Mouse (Mus musculus) urinary bladder, adult 18-20 months (tissue): ENCODE results near the gene Gnat2.

ENCODE experiments used
- DNase-seq, 2 experiments: peaks; one replicate each; pipeline ENCODE4 v3.0.0; 2022; ENCODE audit warnings: low spot score in 2 of 2, mixed read lengths in 2 of 2

Gnat2 gene

DNA sequence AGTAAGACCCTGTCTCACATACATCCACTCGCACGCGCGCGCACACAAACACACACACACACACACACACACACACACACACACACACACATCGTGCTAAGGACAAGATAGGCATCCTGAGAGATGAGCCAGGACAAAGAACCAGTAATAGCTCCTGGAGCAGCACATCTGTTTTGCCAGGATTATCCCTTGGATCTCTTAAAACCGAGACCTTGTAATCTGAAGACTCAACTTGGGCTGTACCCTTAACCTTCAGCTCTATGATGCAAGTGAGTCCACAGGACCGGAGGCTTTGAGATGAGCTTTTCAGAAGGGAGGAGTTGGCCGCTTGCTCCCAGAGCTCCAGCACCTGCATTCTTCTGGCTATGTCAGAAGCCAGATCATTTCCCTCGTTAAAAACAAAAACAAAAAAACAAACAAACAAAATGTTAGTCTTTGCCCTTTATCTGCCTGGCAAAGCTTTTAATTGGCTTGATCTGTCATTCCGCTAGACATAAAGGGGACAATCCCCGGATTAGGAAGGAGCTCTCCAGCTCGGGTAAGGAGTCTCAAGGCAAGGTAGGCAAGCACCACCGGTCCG, at the start of gene Gnat2:
Gene Gnat2 (plus strand): TSS at position 254 of the 580 bp plus-strand sequence.
- DNase-seq: no peak

DNA sequence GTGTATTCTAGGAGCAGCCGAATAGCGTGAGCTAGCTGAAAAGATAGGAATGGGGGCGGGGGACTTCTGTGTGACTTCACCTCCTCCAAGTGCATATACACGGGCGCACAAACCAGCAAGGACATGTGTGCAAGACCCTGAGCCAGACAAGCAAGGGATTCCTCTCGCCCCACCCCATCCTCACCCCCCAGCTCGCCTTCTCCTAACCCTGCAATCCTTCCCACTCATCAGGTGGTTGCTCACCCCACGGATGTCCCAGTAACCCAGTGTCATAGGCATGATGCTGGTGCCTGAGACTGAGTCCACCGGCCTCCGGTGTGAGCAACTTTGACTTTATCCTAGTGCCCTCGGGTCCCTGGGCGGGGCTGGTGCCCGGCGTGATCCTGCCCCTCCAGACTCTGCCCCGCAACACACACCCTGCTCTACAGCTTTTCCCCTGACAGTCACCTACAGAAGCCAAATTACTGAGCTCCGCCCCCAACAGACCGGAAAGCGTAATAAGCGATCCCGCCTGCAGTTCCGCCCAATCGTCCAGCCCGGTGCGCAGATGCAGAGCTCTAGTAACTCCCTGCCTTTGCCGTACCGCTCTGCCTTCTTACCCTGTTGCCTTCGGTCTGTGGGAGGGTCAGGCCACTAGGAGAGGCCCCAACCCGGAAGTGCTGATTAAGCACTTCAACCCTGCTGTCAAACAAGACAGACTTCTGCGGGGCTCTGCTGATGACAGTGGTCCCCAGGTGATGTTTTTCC, 48.0 kb upstream of the Gnat2 start, which contains the start of gene Gstm4:
Gene Gstm4 (minus strand): TSS at position 501 of the 747 bp plus-strand sequence.
- DNase-seq: peak; percentile 82 to 90

DNA sequence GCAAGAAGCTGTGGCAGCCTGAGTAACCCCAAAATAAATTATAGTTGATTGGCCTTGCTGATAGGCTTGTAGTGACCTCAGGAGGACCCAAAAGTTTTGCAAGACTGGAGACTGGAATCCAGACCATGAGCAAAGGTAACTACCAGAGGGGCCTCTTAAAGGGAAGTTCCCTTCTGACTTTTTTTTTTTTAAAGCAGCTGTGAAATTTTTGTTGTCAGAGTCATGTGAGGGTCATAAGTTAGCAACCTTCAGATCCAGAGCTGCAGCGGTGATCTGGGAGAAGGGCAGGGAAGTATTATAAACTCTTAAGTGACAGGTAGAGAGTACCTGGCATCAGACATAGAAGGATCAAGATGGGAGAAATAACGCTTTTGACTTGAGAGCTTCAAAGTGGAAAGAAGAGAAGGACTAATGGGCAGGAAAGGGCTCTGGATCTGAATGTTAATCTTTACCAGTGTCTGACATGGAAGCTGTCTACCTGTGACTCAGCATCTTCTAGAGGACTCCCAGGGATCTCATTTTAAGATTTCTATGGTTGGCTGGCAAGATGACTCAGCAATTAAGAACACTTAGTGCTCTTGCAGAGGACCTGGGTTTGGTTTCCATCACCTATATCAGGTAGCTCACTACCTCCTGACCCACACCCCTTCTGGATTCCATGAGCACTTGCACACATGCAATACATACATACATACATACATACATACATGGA, 45.5 kb upstream of the Gnat2 start:
- peak in 1 of 2 experiments; percentile 43 for DNase-seq

DNA sequence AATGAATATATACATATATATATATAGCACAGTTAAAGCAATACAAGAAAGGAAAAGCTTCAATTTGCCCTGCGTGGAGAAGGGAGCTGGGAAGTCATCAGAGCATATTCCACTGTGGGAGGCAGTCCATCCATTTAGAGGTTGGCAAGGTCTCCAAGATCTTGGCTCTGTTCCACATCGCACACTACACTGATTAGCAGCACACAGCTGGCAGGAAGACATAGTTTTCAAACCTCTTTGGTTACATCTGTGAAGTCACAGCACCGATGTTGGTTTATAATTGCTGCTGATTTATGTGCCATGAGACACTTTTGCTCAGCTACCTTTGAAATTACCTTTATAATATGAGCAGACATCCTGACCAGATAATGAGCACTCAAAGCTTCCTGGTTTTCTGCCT, 44.3 kb upstream of the Gnat2 start:
- no peak for DNase-seq

DNA sequence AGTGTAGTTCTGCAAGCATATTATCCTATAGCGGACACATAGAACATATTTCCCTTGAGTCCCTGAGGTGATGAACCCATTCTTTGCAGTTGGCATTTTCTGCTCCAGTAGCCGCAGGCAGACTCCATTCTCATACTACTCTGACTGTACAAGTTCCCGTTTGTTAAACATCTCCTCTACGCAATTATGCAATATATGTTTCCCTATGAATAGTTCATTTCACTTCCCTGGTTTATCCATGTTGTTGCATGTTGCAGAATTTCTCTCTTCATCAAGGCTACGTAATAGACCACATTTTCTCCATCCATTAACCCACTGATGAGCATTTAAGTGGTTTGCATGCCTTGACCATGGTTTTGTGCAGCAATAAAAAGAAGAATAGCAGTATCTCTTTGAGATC, 42.1 kb upstream of the Gnat2 start:
- DNase-seq: no peak

DNA sequence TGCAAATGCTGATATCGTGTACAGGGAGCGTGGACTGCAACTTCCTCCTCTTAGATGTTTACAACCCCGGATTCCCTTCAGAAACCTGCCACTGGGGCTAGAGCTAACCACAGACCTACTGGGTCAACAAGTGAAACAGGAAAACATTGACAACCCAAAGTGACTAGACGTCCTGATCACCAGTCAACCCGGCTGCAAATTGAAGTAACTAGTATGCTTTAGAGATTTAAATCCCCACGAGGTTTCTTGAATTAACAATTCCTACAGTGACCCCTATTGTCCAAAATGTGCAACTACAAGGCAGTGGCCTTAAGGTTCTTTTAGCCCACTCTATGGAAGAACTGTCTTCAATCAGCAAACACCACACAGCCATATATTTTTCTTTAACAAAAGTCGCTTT, 31.2 kb upstream of the Gnat2 start:
- DNase-seq: no peak

DNA sequence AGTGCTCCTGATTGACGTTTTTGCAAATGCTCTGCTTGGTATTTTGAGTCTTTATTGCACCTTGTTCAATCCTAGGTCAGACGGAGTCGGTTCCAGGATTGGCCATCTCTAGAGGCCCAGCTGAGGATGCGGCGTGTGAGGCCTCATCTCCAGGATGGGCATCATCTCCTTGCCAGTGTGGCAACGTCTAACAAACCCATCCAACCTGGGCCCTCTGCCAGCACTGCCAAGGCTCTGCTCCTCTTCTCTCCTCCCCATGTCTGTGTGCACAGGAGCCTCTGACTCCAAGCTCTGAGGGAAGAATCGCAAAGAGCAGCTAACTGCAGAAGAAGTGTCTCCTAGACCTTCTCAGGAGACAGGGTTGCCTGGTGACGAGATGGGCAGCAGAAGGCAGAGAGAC, 29.9 kb upstream of the Gnat2 start:
- no peak for DNase-seq

DNA sequence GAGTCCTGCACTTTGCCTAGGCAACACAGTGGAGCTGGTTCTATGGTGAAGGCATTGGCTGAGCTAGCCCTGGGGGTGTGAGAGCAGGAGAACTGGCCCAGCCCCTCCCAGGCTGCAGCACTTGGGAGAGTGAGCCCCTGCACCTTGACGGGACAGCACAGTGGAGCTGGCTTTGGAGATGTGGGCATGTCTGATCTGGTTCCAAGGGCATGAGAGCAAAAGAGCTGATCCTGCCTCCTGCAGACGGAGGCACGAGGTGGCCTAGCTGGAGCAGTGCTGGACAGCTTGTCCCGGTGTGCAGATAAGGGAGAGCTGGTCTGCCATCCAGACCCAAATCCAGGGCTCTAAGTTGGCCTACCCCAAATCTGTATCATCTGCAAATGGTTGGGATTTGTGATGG, 27.9 kb upstream of the Gnat2 start:
- DNase-seq: no peak

DNA sequence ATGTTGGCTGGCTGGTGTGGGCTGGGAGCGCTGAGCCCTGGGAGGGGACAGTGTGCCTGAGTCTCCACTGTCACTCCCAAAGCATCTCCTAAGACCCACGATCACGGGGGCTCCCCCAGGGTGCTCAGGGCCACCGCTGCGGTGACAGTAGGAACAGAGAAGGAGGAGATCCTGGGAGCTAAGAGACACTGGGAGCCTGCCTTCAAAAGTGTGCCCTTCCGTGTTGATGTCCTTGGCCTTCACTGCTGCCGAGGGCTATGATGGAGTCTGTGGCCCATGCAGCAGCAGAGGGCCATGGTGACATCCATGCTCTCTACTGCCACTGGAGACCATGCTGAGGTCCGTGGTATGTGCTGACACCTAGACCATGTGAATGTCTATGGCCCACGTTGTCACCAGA, 27.0 kb upstream of the Gnat2 start:
- no peak for DNase-seq

DNA sequence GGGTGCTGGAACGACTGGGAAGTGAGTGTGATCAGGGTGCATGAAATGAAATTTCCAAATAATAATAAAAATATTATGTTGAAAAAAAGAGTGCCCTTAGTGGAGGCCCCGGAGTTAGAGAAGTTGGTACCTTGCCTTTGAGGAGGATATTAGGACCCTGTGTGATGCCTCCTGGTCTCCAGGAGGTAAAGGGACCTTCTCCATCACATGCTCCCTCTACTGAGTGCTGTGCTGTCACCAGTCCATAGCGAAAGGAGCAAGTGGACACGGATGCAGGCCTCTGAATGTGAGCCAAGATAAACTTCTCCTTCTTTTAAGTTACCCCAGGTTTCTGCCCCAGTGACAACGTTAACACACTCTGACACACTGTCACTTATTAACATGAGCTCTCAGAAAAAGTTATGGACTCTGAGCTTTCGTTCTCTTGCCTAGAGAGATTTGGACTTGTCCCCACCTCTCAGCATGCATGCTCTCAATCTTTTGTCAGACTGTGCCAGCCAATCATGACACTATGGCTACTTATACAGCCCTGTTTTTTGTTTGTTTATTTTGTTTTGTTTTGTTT, 25.1 kb upstream of the Gnat2 start:
- DNase-seq: no peak

DNA sequence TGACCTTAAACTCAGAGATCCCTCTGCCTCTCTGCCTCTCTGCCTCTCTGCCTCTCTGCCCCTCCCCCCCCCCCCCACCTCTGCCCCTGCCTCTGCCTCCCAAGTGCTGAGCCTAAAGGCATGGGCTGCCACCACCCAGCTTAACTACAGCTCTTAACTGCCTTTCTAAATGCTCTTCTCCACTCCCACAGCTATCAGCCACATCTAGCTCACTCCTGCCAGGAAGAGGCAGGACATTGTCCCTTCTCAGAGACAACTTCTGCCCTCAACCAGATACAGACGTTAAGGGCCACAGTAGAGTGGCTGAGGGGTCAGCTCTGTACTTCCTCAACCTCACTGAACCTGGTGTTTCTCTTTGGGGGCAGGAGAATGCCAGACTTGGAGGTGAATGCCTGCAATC, 23.8 kb upstream of the Gnat2 start:
- DNase-seq: no peak

DNA sequence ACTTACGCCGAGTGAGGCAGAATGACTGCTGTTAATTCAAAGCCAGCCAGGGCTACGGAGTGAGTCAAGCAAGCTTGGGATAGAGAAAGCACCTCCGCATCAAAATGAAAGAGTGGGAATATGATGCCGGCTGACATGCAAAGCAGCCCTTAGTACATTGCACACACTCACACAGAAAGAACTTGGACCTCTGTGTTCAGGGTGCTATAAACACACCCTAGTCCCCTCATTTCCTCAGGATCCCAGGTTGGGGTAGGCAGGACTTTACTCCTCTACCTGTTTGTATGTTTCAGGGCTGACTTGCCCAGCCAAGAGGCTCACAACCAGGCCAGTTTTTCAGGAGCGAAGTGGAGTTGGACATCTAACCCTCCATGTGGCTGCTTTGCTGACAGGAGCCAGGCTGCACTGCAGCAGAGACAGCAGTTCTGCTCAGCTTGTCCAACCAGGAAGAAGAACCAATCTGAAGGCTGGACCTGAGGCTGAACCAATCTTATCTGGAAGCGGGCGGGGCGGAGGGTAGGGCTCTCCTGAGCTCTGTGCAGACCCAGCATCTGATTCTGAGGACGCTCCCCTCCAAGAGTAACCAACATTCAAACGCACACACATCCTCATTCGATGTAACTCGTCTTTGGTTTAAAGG, 23.2 kb upstream of the Gnat2 start:
- peak; percentile 45 to 51 for DNase-seq

DNA sequence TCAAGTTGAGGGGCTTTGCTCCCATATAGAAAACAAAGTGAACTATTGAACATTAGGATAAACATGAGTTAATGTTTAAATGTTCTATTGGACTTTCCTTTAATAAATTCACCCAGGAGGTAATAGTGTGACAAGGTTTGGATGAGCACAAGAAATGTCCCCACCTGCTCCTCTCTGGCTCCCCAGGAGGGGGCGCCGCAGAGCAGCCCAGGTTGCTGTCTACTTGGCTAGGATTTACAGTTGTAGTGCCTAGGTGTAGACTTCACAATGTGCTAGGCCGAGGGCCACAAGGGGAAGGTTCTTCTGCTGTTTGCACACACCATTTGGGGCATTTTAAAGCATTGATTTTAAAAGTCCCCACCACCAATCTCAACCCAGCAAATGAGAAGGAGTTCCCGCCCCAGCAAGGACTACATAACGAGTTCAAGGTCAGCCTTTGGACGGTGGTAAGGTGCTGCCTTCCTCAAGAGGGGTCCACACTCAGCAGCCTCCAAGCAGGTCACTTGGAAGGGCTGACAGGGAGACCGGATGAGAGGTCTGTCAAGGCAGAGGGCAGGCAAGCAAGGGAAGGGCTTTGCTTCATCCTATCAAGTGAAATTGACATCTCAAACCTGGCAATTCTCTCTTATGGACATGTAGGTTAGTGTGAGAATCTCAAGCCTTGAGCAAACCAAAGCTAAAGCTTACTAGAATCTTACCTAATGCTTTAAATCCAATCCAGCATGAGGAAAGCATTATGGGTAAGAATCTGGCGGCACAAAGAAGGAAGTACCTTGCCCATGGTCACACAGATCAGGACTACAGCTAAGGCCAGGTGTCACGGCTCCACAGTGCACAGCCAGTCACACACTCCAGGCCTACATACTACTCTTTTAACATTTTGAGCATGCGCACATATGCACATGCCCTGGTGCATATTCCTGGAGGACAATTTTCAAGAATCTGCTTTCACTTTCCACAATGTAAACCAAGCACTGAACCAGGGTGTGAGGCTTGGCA, 22.0 kb upstream of the Gnat2 start:
- peak; percentile 47 to 62 for DNase-seq

DNA sequence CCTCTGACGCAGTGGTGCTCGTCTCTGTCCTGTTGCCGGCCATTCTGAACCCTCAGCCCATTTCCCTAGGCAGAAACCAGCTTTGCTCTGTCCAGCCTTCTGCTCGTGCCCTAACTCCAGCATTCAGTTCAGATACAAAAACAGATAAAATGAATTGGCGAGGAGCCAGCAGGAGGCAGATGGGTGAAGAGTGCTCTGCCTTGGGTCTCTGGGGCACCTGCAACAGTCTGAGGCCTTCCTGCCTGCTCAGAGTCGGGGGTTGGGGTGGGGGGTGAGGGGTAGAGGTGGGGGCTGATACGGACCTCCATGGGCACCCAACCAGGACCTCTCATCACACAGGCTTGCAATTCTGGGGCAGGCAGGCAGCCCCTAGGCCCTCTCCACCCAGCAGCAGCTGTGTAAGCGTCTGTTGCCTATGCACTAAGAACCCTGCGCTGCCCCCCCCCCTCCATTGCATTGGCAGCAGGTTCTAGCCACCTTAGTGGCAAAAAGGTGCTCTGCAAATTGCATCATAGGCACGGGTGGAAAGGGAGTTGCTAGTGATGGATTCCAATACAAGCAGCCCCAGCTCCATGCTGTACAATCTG, 19.5 kb upstream of the Gnat2 start:
- no peak for DNase-seq

DNA sequence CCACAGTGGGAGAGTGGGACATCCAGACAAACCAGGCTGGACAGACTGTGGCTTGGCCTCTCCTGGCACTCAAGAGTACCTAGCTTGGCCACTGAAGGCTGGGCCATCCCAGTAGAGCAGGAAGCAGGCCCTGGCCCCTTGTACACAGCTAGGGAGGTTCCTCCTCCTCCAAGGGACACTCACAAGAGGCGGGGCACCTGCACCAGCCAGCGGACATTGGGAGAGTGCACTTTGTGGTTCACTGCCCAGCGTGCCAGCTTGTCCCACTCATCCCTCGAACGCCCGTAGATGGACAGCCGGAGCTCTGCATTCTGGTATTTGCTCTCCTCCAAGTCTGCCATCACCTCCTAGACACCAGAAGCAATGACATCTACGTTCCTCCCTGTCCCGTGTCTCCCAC, 15.8 kb upstream of the Gnat2 start:
- no peak for DNase-seq

DNA sequence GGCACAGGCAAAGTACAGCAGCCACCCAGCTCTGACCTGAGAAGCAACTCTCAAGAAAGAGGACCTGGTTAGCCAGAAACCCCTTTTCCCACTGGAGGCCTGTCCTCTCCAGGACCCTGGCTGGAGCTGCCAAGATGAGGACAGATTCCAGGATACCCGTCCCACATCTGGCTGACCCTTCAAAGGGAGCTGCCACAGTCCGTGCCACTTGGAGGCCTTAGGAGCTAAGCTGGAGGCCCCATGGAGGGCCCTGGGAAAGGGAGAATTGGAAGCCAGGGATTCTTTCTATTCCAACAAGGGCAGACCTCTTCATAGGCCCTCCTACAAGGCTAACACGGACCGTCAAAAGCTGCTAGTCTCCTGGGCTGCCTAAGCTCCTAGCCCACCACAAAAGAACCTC, 10.9 kb upstream of the Gnat2 start:
- no peak for DNase-seq

DNA sequence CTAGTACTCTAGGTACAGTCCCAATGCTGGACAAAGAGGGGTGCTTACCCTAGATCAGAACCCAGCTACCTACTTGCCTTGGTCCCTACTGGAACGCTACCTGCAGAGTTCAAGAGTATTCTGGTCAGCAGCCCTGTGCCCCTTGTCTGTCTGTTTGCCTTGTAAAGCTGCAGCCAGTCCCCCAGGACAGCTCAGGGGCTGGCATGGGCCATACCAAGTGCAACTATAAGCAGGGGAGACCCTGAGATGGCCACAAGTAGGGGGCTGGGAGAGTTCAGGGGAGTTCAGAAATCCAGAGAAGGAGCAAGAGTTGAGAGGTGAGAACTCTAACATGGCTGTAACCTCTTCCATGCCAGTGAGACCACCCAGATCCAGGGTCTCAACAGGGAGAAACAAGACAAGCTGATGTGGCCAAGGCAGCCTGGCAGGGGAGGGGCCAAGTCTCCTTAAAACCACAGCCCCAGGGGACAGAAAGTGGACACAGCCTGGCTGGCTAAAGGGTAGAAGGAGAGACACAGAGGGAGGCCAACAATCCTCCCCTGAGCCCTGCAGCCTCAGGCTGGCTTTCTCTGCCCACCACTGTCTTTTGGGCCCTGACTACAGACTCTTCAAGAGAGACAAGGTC, 10.2 kb upstream of the Gnat2 start:
- no peak for DNase-seq

DNA sequence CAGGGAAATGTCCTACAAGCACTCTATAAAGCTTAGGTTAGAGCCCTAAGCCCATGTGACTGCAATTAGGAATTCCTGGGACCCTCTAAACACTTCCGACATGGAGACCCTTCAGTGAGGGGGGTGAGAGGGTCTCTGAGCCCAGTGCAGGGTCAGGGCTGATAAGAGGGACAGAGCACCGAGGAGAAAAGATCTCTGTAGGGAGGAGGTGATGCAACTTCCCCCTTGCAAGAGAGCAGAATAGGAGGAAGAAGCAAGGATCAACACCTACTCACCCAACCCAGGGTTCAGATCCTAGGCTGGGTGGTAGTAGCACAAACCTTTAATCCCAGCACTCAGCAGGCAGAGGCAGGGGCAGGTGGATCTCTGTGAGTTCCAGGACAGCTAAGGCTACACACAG, 9.4 kb upstream of the Gnat2 start:
- DNase-seq: no peak

DNA sequence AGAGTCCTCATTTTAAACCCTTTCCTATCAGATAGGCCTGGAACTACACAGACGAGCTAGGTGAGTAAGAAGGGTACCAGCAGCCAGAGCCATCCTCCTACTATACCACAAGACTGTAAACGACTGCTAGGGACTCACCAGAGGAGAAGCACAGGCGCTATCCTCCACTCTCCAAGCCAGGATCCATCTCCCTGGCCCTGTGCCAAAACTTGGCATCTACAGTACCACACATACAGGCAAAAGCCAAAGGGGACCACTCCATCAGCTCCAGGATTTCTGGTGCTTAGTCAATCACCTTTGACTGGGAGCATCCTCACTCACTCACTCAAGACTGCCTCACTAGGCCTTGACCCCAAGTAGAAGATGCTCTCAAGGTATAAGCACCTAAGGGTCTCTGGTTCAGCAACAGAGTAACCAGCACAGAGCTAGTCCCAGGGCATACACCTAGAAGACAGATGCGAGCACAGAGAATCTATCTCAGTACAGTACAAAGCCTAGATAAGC, 8.6 kb upstream of the Gnat2 start:
- DNase-seq: no peak

DNA sequence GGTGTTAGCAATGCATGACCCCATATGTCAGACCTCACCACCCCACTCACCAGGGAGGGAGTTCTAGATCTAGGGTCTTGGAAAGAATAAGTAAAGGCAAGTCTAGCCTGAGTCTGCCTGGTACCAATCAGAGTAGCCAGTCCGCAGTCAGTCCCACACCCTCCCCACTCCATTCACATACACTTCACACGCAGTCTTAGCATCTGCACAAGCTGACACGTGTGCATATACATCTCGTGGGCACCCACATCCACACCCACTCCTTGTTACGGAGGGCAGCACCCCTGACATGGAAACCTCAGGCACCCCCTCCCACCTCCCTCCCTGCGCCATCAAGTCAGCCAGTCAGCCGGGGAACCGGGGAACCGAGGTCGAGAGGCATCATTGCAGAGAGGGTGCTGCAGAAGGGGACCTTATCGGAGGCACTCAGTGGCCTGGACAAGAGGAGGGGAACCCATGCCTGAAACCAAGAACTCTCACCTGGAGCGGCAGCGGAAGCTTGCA, 7.8 kb upstream of the Gnat2 start:
- DNase-seq: no peak
